Mouse (Mus musculus) B cell, adult (primary cell): ENCODE data around the gene Timm17a. TPM values are rescaled to one million over a fixed set of nuclear protein-coding genes. Genes with fewer than 3 reads are reported as not detected.

Source experiments
- total RNA-seq: library from RNA; stranded (reverse); gene quantifications from 4 replicates; pipeline ENCODE4 v1.2.4, GENCODE M21; 2023; ENCODE audit not compliant: inconsistent age

Gene Timm17a
- 47.0 to 59.9 TPM (median 51.2 TPM) in 4 replicates for total RNA-seq

DNA sequence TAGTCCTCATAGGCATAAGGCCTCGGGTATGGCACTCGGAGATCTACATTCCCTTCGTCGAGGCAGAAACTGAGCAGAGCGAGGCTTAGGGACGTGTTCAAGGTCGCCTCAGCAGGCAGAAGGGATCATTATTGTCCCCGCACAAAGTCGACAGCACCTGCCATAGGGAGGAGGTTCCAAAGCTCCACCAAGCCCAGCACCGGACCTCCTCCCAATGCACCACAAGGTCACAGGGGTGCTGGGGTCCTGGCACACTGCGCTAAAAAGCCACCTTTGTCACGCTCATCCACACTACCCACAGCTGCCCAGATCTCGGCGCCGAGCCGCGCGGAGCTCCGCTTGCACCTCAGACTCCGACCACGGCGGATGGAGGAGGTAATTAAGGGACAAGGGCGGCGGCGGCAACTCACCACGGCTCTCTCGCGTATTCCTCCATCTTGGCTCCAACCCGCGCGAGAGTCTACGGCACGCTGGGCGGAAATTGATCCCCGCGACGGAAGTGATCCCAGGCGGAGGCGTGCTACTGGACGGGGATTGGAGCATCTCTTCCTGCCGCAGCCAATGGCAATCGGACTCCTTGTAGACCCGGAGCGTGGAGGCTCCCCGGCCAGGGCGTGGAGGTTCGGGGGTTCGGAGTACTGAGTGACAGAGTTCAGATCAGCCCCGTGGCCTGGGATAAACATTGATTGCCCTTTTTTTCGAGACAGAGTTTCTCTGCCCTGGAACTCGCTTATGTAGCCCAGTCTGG is at the start of gene Timm17a:
Gene Timm17a, minus strand, starts transcription at position 495 of the 748 bp plus-strand sequence.

DNA sequence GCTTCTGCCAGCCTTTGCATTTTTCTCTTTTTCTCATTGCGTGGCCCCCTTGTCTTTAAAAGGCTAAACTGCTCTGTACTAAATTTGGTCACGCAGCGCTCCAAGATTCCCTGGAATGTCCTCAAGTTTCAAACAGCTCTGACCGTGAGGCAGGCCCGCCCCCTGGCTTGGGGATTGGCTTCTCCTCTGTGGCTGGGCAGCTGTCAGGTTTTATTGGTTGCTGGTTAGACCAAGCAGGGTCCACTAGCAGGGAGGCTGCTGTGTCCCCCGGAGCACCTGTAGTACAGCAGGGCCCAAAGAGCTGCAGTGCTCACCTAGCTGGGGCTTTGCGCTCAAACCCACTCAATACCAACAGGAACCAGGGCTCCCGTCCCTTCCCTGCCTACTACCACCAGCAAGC is 11.0 kb upstream of the Timm17a start, which contains the start of gene Lmod1:
Gene Lmod1, plus strand, starts transcription at position 237 of the 400 bp plus-strand sequence.

DNA sequence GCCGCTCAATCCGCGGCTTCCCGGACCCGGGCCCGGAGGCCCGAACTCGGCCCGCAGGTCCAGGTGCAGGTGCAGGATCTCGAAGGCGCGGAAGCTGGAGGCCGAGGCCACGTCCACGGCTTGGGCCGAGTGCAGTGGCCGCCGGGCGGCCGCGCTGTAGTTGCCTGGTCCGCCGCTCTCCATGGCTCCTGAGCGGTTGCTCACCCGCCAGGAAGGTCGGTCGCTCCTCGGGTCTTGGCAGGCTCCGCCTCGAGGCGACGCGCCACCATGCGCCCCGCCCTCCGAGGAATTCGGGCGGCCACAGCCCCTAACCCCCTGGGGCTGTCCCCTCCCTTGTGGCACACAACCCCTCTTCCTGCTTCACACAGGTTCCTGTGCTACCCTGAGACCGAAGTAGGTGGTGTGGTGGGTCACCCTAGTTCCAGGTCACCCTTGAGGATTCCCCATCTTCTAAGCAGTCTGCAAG is 29.7 kb downstream of the Timm17a start, which contains the start of gene Rnpep:
Gene Rnpep, minus strand, starts transcription at position 259 of the 466 bp plus-strand sequence.

DNA sequence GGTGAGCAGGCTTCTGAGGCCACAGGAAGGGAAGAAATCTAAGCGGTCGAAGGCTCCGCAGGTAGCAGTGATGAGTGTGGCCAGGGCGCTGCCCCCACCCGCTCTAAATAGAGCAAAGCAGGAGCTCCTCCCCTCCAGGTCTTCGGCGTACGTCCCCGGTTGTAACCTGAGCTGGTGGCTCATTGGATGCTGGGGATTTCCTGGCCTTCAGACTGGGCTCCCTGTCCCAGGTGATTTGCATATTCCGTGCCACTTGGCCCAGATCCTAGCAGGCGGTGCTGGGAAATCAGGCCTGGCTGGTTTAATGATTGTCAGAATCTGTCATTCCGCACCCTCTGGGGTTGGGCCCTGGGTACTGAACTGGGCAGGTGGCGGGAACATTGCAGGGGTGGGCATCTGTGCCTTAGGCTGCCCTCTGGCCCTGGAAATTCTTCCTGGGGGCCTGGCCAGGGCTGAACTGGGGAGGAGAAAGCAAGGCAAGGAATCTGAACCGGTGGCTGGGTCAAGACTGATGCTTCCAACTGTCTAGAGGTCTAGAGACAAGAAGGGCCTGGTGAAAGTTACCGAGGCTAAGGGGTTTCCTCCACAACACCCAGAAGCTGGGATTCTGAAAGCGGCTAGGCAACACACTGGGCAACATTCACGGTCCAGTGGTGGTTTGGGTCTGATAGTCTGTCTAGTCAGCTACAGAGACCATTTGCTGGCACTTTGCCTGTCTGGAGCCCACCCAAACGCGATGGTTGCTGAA is 55.0 kb downstream of the Timm17a start, which contains the start of gene Elf3:
Gene Elf3, minus strand, starts transcription at position 189 of the 748 bp plus-strand sequence.

Other genes with a start within 250 kb of the Timm17a start
- gene Lgr6, start 208.5 kb downstream of the Timm17a start, total RNA-seq = 0.06 to 0.19 TPM in 2 of 4 replicates, not detected in the others
- 35.6 to 37.3 TPM (median 36.4 TPM) in 4 replicates for gene Ptpn7, start 181.1 kb downstream of the Timm17a start, total RNA-seq
- 96.8 to 107 TPM (median 104 TPM) in 4 replicates for gene Arl8a, start 167.0 kb downstream of the Timm17a start, total RNA-seq
- gene Gpr37l1, start 146.1 kb downstream of the Timm17a start, total RNA-seq = not detected in 4 replicates
- not detected in 4 replicates for gene Elf3, start 55.2 kb downstream of the Timm17a start, total RNA-seq
- gene Rnpep, start 29.7 kb downstream of the Timm17a start, total RNA-seq = 21.9 to 27.3 TPM (median 25.0 TPM) in 4 replicates
- not detected in 4 replicates for gene Lmod1, start 11.0 kb upstream of the Timm17a start, total RNA-seq
- gene Shisa4, start 61.5 kb upstream of the Timm17a start, total RNA-seq = 1.7 to 2.5 TPM (median 2.2 TPM) in 4 replicates
- 79.5 to 89.8 TPM (median 86.6 TPM) in 4 replicates for gene Ipo9, start 116.7 kb upstream of the Timm17a start, total RNA-seq